Mouse (Mus musculus) right cerebral cortex, postnatal 14 days (tissue): ENCODE measurements around the gene Cdca4.

Experiments
- DNase-seq: peaks from one replicate; pipeline ENCODE4 v3.0.0; 2022

Cdca4 gene

DNA sequence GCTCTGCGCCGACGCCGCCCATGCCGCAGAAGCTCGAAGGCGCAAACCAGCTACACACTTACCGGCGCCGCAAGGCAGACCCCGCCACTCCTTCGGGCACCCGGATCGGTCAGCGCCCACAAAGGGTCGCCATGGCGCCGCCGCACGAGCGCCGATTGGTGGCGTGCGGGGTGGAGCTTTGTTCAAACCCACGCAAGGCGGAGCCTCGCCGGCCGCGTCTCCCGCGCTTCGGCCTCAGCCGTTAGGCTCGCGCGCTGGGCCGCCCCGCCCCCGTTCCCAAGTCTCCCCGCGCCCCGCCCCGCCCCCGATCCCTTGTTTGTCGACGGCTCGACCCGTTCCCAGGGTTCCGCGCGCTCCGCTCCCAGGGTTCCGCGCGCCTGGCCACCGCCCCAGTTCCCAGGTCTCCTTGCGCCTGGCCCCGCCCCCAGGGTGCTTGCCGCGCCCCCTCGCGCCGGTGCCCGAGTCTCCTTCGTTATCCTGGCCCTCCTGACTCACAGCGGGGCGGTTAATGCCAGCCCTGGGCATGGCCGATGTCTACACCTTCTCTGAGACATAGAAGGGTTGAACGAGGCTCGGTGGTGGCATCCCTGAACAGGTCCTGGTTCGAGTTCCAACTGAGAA is at the start of gene Cdca4:
Gene Cdca4, minus strand, starts transcription at position 180 of the 621 bp plus-strand sequence.
- DNase-seq = peak; percentile 99

DNA sequence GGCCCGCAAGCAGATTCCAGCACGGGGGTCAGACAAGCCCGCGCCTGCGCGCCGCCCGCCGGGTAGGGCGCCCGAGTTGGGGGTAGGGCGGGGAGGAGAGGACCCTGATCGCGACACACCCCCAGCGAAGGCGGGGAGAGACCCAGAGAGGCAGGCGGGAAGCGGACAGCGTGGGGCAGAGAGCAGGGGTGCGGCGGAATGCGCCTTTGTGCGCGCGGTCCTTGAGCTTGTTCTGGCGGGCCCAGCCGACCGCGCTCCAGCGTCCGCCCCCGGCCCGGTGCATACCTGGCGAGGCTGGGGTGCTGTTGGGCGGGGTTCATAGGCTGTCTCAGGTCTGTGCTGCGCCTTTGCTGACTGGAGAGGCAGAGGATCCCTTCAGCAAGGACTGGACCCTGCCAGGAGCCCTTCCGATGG is 48.4 kb upstream of the Cdca4 start:
- DNase-seq = no peak

DNA sequence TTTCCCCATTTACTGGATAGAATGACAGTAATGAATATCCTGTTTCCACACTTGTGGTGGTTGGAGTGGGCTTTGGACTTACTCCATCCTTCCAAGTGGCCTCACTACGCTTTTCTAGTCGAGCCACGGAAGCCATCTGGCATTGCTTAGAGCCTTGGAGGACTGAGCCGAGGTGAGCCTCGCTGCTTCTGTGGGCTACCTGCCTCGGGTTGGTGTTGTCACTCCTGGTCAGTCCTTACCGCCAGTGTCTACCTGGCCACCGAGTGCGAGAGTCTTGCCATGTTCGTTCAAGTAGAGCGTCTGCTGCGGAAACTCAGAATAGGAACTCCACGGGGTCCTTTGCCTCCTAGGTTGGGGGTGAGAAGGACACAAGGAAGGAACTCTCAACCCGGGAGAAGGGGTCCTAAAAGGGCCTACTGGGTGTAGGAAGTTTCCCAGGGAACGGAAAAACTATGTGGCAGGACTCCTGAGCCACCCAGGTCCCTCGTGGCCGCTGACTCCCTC is 47.9 kb upstream of the Cdca4 start:
- no peak for DNase-seq

DNA sequence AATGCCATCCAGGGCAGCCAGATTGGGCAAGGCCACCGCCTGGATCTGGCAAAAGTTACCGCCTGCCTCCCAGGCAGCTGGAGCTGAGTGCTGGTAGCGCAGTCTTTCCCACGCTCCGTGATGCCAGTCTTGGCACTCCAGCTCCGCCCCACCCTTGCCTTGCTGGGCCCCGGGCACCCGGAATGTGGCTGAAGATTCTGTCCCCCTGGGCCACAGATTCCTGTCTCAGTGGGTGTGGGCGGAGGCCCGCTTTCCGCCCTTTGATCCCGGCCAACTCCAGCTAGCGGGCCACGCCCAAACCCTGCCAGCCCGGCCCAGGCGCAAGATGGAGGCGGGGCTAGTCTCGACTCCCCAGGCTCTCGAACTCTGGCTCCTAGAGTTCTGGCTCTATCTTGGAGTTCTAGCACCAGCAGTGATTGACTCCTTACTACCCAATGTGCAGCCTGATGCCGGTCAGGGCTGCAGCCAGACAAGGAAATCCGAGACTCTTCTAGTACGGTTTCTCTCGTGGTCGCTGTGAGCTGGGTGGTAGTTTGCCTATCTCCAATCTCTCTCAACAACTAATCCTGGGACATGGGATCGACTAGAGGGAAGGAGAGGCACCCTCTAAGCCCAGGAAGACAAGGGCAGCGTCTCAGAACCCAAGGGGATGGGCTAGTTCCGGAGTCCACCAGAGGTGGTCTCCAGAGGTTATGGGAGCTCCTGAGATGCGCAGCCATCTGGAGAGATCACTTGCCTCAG is 47.3 kb upstream of the Cdca4 start:
- DNase-seq = no peak

DNA sequence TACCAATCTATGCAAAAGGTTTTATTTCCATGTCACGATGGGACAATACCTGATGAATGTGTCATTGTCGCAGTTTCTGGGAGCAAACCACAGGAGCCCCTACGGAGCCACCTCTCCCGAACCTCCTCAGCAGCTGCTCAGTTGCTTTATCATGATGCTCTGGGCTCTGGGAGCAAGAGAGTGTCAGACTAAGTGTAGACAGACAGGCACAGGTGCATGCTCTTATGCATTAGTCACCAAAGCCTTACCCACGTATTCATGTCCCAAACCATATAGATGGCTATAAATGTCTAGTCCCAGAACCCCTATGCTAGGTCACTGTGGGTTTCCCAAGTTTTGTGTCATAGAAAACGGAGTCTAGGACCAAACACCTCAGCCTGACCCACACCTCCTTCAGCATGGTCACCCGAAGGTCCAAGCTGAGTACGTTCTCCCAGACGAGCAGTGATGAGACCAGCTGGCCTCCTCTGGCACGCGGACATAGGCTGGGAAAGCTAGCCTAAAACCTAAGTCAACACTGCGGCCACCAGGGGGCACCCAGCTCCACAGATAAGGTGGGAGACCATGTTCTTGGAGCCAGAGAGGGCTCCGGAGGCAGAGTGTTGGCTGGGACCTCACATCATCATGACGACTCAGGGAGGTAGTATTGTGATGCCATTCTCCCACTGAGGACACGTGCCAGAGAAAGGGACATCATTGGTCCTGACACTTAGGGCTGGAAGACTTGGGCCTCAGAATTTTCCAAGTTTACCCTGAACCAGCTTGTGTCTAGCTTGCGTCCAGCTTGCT is 46.2 kb upstream of the Cdca4 start:
- DNase-seq = peak; percentile 96

DNA sequence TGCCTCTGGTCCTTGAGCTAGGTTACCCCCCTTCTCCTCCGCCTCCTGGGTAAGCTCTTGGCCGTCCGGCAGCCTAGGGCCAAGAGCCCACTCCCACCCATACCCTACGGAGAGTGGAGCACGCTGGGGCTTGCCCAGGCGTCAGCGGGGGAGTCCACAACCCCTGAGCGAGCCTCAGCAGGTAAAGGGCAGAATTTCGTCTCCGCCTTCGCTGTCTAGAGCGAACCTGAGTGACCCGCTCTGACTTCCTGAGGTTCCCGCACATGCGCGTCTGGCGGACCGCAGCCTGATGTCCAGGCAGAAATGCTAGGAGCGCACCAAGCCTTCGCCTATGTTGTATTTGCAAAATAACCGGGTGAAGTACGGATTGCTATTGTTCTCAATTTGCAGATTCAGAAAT is 45.0 kb upstream of the Cdca4 start:
- no peak for DNase-seq

DNA sequence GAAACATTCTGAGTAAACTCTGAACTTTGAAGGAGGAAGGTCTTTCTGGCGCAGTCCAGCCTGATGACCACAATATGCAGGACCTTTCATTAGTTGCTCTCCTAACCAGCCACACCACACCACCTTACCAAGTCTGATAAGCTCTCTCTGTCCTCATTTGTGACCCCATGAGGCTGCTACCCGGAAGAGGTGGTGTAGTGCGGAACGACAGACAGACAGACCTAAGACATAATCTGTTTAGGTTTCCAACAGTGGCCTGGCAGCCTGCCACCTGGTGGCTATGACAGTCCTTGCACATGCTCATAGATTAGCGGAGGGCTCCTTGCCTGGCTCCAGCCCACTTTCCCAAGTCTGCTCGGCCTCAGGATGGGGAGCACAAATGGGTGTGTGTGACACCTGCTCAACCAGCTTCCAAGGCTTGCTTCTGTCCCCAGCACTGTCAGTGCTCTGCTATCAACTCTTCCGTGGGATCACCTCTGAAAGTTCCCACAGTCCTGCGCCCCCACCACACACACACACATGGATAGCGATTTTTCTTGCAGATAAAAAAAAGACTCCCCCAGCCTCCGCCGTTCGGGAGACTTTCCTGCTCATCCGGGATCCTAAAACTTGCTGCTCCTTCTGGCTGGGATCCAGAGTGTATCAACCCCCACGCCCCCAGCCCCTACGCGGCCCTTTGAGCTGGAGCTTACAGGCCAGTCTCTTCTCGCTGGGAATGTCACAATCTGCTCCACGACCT is 44.4 kb upstream of the Cdca4 start:
- DNase-seq = peak; percentile 80

DNA sequence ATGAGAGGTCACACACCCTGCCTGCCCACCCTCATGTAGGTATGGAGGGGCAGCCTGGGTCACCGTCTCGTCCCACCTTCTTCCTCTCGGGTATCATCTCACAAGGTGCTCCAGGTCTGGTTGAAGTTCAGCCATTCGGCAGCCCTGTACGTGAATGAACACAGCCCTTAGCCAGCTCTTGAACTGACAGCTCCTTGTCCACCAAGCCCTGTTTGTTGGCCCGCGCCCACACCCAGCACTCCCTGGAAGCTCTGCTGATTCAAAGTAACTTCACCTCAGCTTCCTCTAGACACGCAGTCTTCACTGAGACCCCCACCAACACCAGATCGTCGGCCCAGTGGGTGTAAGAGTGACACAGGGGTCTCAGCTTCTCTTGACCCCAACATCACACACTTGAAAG is 43.8 kb upstream of the Cdca4 start:
- no peak for DNase-seq

DNA sequence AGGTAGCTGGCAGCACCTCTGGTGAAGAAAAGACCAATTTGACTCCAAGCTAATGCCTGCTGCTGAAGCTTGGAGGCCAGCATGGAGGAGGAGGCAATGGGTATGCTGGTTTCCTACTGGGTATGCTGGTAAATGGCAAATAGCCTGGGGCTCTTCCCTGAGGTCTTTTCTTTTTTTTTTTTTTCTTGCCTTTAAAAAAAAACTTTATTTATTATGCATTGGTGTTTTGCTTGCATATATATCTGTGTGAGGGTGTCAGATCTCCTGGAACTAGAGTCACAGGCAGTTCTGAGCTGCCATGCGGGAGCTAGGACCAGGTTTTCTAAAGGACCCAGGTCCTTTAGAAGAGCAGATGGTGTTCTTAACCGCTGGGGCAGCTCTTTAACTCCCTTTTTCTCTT is 42.0 kb upstream of the Cdca4 start:
- DNase-seq = no peak

DNA sequence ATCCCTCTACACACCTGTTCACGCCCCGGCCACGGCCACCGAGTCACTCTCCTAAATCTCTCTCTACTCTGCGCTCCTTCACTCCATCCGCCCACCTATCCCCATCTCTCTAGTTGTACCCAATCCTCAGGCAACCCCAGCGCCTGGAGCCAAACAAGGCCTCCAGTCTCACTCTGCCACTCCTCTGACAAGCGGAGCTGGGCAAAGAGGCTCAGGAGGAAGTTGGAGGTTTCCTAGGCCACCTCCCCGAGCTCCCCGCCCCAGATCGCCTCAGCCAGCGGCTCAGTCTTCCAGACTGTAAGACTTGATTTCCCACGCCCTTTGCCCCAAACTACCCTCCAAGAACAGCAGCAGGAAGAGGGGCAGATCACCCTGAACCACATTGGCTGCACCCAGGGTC is 41.6 kb upstream of the Cdca4 start:
- DNase-seq = no peak

DNA sequence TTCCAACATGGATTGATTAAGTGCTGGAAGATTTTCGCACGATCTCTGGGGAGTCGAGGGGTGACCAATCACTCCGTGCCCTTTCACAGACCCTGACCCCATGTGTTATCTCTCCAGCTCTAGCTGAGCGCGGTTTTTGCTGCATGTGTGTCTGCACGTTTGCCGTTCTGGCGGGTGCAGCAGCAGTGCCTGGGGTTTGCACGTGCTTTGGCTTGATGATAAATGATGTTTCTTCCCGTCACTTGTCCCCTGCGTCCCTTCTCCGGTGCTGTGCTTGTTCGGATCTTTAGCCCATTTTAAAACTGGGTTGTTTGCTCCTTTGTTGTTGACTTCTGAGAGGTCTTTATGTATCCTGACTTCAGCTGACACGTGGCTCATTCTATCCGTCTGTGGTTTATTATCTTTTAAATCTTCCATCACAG is 40.6 kb upstream of the Cdca4 start:
- DNase-seq = no peak

DNA sequence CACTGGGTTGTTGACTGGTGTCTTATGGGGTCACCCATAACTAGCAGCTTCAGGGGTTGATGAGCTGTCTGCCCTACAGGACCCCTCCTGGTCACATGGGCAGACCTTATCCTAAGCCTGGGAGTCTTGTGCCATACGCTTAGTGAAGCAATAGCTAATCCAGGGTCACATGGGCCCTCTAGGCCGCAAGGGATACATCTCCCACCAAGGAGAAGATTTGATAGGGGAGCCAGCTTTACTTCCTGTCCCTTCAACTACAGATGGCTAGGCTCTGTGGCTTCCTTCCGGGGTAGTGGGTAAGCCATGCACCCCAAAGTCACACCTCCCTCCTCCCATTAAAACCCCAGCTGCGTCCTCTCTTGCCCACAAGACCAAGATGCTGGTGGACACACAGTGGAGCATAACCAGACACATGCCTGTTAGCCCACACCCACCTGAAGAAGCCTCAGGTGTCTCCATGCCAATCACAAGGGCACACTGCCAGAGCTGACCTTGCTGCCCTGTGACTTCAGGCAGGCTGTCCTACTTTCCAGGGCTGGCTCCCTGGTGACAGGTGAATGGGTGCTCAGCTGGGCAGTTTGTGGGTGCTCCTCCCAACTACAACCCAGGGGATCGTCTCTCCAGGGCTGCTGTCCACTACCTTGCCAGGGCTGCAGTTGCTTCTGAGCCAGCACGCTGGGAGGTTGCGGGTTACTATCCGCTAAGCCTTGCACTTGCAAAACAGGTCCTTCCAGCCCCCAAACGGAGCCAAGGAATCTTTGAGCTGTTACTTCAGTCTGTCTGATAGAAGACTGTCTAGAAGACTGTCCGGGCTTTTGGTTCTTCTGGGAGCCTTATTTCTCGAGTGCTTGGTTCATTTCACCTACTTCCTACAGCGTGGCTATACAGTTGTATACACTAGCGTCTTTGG is 39.2 kb upstream of the Cdca4 start, which contains the start of gene Gpr132:
Gene Gpr132, minus strand, starts transcription at position 51 of the 910 bp plus-strand sequence.
- no peak for DNase-seq

DNA sequence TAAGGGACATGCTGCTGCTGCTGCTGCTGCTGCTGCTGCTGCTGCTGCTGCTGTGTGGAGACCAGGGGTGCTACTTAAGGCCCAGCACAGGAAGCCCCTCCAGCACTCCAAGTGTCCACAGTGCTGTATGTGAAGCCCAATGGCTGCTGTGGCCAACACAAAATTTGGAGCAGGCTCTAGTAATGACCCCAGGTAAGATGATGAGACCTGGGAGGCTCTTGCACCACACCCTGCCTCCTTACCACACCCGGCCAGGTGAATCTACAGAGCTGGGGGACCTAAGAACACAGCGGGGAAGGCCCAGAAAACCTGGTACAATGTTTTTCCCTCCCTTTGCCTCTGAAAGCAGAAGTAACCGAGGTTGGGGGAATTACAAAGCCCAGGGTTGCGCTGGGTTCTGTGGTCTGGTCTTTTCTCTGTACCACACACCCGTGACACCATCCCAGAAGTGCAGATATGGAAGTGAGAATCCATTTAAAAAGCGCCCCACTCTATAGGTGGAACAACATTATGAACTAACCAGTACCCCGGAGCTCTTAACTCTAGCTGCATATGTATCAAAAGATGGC is 38.0 kb upstream of the Cdca4 start:
- DNase-seq = no peak

DNA sequence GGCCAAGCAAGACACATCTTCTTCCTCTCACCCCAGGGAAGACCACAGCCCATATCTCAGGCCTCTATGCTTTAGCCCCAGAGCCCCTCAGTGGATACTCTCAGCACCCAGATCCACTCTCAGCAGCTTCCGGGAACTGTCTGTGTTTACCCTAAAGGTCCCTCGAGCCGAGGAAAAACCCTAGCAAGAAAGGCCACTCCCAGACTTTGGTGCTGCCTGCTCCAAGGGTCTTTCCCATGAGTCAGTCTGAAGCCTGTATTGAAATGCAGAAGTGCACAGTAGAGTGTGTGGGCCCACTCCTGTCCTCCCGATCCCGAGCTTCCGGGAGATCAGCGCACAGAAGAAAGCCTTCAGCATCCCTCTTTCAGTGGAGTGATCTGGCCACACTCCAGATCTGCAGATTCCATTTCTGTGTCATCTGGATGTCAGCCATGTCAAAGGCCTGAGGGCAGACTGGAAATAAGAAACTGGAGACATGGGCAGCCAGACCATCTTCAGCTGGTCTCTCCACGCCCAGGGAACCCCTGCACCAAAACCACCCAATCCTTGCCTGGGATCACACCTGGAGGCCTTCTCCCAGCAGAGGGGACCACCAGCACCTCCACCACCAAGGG is 37.4 kb upstream of the Cdca4 start:
- DNase-seq = no peak

DNA sequence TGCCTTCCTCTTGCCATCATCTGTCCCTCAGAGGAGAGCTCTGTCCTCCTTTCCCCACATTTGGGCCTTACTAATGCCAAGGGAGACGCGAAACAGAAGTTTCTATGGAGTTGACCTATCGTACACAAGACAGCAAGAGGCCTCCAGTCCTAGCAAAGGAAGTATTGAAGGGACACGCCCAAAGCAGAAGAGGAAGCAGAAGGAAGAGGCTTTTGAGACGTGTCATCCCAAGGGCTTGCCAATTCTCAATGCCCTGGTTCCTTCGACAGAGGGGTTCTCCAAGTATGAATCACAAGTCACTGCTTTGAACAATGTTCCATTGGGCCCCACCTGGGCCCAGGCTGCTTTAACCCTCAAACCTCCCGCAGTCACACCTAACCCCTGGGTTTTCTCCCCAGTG is 35.6 kb upstream of the Cdca4 start:
- DNase-seq = no peak

DNA sequence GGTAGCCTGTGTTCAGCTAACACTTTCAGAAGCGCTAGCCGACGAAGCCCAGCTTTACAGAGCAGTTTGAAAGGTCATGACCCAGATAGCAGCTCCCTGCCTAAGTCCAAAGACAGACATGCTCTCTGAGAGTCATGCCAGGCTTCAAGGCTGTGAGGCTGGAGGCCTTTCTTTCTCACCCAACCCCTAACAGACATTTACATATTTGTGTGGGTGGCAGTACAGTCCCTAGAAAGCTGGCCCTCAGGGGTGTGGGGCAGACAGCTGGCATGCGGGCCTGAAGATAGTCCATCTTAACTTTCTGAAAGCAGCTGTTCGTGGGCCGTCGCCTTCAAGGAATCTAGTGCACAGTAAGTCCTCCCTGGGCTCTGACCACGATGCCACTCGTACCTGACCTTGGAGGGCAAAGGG is 32.7 kb upstream of the Cdca4 start:
- no peak for DNase-seq

DNA sequence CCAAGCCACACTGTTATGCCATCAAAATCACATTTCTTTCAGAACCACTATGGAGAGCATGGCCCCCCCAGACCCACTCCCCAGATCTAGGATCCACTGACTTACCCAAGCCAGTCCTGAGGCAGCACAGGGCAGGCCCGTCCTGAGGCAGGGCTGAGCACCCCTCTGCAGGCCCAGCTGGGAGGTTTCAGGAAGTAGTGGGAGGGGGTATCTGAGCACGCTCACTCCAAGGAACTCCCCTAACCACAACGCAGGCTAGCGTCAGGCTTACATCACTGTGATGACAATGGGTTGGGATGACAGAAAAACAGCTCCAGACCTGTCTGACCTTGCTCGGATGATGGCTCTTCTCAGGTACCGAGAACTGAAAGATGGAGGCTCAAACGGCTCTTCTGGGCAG is 31.5 kb upstream of the Cdca4 start:
- DNase-seq = no peak

DNA sequence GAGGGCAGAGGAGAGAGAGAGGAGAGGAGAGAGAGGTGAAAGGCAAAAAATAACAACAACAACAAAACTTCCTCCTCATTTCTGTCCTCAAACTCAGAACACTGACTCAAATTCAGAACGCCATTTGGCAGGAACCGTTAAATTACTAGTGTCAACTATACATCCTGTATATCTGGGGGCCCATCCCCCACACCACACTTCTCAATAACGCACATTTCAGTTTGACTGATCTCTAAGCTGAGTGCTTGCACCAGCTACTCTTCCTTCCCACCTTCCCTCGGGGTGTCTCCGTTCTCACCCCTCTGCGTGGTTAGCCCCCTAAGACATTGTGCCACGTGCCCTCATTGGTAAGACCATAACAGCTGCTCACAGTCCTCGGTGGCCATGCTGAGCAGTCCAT is 30.7 kb upstream of the Cdca4 start:
- no peak for DNase-seq

DNA sequence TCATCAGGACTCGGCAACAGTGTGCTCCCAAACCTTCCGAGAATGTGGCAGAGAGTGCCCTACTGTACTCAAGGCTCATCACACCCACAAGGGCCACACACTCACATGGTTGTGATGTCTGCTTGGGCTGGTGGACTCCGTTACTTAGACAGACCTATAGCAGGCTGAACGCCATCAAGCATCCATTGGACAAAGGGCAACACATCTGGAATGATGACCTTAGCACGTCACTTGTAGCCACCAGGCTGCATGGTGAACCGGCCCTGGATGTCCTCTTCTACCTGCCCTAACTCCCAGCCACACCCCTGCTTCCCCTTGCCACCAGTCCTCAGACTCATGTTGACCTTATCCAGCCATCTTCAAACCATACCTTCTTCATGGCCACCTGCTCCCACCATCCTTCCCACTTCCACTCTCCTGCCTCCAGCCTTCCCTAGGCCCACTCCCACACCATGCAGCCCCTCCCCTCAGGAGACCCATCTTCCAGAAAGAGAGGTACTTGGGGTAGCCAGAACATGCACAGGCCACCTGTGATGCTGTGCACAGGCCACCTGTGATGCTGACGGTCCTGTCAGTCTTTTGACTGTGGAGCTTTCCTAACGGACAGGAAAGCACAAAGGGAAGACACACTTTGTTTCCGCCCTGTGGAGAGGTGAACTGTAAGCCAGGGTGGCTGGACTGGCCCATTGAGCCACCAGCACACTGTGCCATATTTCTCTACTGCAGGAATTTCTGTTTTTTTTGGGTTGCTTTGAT is 29.5 kb upstream of the Cdca4 start:
- DNase-seq = no peak
